Mouse (Mus musculus): Measurements from ENCODE around the gene Chd1l.

DNA sequence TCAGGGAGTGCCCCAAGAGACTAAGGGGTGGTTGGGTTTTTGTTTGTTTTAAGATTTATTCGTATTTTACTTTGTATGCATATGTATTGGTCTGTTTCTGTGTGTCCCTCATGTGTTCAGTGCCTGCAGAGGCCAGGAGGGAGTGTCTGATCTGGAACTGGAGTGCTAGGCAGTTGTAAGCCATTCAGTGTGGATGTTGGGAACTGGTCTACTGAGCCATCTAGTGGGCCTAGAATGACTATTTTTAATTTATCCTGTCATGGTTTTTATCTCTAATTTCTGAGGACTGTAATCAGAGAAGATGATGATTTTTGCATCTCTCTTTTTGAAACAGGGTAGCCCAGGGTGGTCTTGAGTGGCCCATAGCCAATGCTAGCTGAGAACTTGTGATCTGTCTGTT, 71.4 kb downstream of the Chd1l start:
- no peak for TF ChIP-seq EP300 (IDR thresholded peaks at IDR 0.05; ENCODE audit: insufficient read depth, low read depth, low read length)
- TF ChIP-seq POLR2A (IDR thresholded peaks at IDR 0.05; ENCODE audit: insufficient read depth, low read depth, low read length) = no peak
- no peak for TF ChIP-seq CTCF (IDR thresholded peaks at IDR 0.05)
